Mouse (Mus musculus) adrenal gland (tissue): Measurements from ENCODE around the gene Bmp7.

Experiments used
- intact Hi-C: fragments of 180-260 bp; cut with DNase I; formaldehyde crosslinking; loops from one replicate; pipeline ENCODE4 v1.15.1; 2025
- long read RNA-seq, 2 experiments: library from polyadenylated mRNA; unstranded; transcript quantifications; one replicate each; pipeline ENCODE4 v2.0.0; 2020; ENCODE audit warnings: borderline replicate concordance in 1 of 2; ENCODE audit not compliant: insufficient replicate concordance in 1 of 2

Gene Bmp7
- long read RNA-seq, experiment 1, transcript Bmp7-201 (7 exons, 3,670 nt) = major isoform, 20 of 32 reads
- long read RNA-seq, experiment 1, partial matches to known transcripts = 4 of 32 reads
- long read RNA-seq, experiment 1, other reads (novel, unspliced or antisense) = 8 of 32 reads
- long read RNA-seq, experiment 2, transcript Bmp7-201 (7 exons, 3,670 nt) = major isoform, 42 of 65 reads
- long read RNA-seq, experiment 2, partial matches to known transcripts = 5 of 65 reads
- long read RNA-seq, experiment 2, other reads (novel, unspliced or antisense) = 17 of 65 reads

DNA sequence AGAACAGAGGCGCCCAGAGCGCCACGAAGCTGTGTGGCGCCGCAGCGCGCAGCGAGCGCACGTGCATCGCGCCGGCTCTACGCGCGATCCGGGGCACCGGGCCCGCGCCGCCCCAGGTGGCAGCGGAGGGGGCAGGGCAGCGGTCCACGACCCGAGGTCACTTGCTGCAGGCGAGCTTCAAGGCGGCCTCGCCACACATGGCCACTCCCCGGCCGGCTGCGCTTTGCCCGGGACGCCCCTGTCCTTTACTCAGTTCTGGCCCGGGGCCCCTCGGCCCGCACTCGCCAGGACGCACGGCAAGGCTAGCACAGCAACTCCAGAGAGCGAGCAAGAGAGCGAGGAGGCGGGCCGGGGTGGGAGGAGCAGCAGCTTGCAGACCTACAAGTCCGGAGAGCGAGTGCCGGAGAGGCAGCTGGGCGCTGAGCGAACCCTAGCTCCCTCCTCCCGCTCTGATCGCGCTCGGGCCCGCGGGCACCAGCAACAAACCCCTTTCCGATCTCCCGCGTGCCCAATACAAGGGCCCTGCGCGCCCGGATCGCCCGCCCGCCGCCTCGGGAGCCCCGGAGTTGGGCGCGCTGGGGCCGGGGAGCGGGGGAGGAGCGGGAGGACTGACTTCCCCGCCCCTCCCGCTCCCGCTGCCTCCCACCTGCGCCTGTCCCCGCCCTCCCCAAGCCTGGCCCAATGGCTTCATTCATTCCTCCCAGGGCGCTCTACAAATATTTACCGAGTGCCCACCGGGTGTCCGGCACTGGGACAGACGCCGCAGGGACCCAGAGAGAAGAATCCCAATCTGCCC lies at the start of gene Bmp7:
Gene Bmp7, minus strand, starts transcription at position 319 of the 796 bp plus-strand sequence.
- intact Hi-C loops = loop anchor here (10.0 kb wide), 1 partner anchor 55 kb away; no protein-coding TSS in a partner anchor

DNA sequence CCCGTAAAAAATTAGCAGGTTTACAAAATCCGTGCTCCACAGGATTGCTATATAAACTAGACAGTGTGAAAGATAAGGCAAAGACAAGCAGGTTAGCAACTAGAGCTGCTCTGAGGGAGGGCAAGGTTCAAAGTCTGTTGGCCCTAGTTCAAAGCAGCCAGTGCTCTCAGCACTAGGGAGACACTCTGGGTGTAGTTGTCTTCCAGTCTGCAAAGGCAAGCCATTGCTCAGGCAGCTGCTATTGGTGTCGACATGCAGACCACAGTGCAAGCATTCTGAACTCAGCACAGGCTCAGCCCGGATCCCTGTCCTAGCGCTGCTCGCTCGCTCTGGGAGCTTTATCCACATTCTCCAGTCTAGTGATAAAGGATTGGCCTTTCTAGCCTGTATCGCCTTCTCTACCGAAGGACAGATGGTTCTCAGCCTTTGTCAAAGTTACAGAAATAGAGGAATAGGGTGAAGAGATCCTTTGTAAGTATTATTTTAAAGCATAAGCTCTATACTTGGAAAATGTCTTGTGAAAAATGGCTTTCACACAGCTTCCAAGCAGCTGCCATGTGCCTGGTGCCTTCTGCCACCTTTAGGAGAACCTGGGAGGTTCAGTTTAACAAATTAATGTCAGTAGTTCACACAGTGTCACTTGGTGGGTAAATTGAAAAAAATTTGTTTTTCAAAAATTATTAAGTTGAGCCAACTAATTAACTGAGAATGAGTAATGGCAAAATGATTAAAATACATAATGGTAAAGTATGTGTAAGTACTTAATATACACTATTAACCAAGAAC lies 42.8 kb upstream of the Bmp7 start:
- intact Hi-C loops = no loop called here

DNA sequence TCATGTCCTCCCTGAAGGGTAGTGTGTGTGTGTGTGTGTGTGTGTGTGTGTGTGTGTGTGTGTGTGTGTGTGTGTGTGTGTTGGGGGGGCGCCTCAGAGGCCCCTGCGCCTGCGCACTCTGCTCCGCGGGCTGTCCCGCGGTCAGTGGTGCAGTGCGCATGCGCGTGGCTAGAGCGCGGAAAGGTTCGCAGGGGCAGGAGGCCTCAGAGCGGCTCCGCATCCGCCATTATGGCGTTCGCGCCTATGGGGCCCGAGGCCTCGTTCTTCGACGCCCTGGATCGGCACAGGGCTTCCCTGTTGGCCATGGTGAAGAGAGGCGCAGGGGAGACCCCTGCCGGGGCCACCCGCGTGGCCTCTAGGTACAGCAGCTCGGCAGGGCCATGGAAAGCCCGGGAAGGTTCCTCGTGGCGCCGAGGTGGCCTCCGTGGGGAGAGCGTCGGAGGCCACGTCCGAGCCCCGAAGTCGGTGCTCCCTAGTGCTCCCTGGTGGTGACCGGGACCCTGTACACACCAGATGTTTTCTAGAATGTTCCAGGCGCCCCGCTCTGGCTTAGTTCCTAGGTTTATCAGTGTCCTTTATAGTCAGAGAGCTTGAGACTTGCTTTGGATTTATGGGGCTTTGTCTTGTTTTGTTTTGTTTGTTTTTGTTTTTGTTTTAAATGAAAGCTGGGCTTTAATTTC lies 39.7 kb upstream of the Bmp7 start:
- intact Hi-C loops = no loop called here

DNA sequence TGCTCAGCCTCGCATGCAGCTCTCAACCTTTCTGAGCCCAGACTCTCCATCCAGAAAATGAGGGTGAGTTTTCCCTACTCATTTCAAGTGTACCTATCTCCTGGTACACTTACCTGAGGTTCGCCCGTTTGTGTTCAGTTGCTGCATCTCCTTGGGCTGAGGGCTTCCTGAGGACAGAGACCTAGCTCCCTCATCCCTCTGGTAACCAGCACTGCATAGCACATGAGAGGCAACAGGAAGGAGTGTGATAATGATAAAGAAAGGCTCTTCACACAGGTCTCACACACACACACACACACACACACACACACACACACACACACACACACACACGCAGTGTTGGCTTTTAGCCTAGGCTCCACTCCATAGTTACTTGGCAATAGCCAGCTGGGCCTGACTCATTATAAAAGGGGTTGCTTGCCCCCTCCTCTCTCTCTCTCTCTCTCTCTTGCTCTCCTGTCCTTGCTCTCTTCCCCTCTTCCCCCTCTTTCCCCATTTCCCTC lies 38.1 kb upstream of the Bmp7 start:
- intact Hi-C loops = no loop called here

DNA sequence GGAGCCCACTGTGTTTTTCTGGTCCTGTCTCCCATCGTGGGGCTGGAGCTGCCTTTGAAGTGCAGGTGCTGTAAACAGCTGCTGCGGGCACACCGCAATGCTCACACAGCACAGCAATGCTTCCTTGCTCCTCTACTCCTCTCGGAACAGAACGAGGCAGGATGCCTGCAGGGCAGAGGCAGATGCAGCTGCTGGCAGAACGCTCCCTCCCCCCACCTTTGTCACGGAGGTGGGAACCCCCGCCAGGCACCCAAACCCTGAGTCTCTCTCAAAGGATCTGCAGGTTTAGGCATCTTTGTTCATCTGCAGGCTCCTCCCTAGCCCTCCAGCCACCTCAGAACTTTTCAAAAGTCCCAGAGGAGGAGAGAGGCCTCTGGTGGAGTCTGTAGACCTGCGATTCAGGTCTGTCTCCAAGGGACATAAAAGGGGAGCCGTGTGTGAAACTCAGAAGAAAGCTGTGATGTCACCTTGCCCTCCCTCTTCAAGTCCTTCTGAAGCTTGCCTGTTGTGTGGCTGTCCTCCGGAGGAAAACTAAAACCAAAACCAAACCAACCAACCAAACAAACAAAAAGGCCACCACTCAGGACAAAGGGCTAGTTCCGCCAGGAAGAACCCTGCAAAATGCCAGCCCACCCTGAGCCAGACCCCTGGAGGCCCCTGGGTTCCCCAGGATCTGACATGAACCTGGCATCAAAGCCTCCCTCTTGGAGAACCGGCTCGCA lies 37.4 kb upstream of the Bmp7 start, which contains the start of gene Spo11:
Gene Spo11, plus strand, starts transcription at position 292 of the 722 bp plus-strand sequence.
- intact Hi-C loops = no loop called here

DNA sequence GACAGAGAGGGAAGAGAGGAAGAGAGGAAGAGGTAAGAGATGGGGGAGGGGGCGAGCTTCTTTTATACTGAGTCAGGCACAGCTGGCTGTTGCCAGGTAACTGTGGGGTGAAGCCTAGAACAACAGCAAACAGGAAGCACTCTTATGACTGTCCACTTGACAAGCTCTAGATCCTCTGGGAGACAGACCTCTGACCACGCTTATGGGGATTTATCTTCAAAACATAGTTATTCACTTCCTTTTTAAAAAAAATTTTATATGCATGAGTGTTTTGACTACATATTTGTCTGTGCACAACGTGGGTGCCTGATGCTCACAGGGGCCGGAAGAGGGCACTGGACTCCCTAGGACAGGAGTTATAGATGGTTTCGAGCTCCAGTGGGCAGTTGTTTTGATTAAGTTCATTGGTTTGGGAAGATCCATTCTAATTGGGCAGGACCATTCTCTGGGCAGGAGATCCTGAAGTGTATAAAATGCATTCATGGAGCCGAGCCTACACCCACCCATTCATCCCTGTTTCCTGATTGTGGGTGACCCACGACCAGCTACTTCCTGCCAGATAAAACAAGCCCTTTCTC lies 36.6 kb upstream of the Bmp7 start:
- intact Hi-C loops = no loop called here

DNA sequence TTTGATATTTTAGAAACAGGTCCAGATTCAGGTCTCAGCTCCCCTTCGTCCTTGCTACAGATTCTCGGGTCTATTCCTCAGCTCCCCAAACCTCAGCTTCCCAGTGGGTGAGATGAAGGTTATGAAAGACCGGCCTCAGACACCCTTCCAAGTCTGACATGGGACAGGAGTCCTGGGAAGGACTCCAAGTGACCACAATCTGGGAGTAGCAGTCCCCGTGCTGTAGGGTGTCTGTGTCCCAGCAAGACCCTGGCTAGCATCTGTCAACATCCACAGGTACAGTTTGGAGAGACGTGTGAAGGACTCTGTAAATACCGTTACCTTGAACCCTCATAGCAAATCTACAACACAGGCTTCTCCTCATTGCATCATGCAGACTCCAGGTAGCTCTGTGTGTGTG lies 35.0 kb upstream of the Bmp7 start:
- intact Hi-C loops = no loop called here

DNA sequence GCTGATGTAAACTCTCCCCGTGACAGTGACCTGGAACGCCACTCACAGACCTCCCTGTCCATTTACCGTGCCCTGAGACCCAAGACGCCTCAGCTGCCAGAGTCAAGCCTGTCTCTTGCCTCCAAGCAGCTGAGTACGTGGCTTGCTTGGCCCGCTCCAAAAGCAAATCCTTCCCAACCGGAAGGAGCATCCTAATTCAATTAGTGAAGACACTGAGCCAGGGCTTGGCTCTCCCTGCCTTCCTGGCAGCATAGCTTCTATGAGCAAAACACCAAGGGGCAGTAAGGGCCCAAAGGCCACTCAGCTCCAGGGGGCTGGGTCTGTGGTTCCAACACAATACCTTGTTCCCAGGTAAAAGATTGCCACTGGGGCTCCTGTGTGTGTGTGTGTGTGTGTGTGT lies 34.6 kb upstream of the Bmp7 start:
- intact Hi-C loops = no loop called here

DNA sequence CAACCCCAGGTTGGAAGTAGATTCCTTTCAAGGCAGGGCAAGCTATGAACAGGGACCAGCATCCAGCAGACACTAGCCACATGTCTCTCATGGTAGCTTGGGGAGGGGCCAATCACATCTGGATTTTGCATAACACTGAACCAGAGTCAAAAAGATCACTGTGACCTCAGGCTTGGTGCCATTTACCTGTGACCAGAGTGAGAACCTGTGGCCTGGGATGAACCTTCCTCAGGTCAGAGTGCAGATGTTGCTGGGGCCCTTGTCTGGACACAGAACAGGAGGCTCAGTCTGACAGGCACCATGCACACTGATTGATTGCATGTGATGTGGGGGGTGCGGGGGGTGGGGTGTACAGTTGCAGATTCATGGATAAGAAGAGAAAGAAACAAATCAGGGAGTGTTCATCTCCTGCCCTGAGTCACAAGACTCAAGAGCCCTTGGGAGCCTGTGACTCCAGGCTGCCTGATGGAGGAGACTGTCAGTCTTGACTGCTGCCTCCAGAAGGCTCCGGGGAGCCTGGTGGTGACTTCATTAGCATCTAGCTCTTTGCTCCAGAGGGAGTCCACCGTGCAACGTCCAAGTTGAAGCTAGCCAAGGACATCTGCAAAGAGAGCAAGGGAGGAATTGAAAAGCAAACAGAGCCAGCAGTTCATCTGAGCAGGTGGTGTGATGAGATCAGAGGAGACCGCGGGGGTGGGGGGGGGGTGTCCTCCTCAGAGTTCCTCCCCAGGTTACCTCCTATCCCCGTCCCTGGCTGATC lies 33.9 kb upstream of the Bmp7 start:
- intact Hi-C loops = no loop called here

DNA sequence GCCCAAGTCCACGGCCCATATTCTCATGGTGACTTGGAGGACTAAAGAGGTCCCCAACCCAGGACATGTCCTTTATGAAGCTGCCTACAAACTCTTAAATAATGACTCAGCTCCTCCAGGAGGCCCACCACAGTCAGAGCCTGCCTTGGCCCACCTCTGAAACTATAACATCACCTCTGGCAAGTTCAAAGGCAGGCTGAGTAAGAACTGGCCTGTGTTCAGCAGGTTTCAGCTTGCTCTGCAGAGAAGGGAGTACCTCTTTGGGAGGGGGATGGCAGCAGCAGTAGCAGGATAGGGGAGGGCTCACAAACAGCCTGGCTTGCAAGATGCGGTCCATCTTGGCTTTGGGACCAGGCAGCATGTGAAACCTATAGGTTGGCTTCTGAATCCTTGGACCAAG lies 31.7 kb upstream of the Bmp7 start:
- intact Hi-C loops = no loop called here

DNA sequence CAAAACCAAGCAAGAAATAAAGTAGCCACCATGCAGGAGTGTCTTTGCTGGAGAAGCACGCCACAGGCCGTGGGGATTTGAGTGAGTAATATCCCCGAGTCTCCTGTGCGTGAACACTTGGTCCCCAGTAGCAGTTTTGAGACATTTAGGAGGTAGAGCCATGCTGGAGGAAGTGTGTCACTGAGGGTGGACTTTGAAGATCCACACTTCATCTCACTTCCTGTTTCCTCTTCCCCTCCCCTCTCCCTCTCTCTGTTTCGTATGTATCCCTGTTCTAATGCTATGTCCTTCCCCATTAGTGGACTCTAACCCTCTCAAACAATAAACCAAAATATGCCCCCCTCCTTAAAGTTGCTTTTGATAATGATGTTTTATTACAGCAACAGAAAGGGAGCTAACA lies 26.4 kb upstream of the Bmp7 start:
- intact Hi-C loops = no loop called here

DNA sequence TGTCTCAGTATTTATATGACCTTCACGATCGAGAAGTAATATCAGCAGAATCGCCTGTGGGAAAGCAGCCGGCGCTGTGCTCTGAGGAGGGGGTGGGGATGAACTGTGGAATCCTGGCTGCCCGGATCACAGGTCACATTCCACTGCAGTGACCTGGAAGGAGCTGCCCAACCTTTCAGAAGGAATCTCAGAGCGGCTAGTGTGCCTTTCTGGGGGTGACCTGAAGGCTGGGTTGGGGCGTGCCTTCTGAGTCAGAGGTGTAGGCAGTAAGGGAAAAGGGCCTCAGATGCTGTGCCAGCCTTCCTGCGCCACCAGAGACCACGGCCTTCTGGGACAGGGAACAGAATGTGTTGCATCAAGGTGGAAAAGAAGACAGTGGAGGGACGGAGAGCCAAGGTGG lies 25.1 kb upstream of the Bmp7 start:
- intact Hi-C loops = no loop called here

DNA sequence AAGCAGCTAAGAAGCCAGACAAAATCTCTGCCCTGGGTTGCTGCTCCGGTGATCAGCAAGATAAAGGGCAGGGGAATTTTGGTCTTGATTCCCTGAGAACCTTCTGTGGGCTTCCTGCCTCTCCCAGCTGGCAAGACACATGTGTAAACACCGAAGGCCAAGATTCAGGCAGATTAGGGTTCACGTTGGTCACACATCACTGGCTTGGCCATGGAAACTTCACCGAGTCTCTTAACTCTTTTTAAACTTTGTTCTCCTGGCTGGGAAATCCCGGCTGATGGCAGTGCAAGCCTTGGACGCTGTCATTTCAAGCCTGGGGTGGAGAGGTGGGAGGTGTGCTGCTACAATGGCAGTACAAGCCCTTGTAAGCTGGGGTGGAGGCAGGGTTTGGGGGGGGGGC lies 21.1 kb upstream of the Bmp7 start:
- intact Hi-C loops = no loop called here

DNA sequence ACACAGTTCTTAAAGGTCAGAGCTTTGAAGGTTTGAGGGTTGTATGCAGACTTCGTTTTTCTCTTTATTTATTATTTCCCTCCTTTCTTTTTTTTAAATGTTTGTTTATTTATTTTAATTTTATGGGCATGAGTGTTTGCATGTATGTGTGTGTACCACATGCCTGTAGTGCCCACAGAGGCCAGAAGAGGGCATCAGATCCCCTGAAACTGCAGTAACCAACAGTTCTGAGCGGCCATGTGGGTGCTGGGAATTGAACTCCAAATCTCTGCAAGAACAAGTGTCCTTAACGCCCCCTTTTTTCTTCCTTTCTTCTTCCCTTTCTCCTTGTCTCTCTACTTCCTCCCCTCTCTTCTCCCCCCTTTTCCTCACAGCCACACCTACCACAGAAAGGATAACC lies 20.2 kb upstream of the Bmp7 start:
- intact Hi-C loops = no loop called here

DNA sequence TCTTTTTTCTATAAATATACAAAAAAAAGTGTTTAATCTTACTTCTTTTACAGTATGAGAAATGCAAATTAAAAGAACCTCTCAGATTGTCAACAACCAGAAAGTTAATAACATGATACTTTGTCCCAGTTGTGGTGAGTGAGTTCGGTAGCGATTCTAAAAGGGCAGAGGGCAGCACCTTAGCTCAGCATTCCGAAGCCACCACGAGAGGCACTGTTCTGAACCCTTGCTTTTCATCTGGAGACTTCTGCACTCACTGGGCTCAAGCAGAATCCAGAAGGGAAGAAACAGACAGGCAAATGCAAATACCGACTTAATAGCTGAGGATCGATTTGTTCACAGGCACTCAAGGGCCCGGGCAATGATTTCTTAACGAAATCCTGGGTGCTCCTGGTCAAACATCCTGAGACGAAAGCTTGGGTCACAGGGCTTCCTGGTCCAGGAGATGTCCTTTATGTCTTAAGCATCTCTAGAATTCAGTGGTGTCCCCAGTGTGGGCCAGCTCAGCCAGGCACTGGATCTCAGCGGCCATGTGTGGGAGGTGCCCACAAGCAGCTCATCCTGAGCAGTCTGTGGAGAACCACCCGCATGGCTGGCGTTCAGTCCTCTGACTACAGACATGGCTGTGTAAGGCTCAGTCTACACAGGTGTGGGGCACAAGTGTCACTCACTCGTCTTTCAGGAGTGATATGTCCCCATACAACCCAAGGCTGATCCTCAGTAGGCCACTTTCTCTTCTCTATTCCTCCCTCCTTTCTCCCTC lies 19.1 kb upstream of the Bmp7 start:
- intact Hi-C loops = no loop called here

DNA sequence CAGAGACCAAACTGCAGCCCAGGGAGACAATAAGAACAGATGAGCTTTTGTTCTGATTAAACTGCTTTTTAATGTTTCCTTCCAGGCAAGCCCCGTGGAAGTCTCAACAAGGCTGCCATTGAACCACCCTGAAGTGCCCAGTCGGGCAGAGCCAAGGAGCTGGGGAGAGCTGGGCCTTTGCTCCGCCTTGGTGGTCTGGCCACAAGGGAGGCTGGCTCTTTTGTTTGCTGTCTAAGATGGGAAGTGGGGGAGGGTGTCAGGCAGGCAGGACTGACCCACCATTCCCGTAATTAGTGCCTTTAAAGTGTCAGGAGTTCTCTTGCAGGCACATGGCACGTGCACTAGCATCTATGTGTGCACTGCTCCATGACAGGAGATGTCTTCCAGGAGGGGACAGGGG lies 18.5 kb upstream of the Bmp7 start:
- intact Hi-C loops = no loop called here

DNA sequence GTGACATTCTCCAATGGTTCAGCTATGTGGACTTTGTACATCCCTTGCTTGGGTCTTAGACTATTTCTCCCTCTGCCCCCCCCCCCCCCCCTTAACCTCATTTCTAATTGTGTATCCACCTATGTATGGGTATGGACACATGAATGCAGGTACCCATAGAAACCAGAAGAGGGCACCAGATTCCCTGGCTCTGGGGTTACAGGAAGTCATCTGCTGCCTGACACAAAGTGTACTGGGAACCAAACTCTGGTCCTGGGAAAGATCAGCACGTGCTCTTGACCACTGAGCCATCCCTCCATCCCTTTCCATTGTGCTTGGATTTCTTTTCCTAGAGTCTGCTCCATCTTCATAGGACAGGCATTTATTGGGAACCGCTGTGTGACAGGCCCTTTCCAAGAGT lies 11.9 kb upstream of the Bmp7 start:
- intact Hi-C loops = loop anchor here (2.0 kb wide), 1 partner anchor 121 kb away; no protein-coding TSS in a partner anchor

DNA sequence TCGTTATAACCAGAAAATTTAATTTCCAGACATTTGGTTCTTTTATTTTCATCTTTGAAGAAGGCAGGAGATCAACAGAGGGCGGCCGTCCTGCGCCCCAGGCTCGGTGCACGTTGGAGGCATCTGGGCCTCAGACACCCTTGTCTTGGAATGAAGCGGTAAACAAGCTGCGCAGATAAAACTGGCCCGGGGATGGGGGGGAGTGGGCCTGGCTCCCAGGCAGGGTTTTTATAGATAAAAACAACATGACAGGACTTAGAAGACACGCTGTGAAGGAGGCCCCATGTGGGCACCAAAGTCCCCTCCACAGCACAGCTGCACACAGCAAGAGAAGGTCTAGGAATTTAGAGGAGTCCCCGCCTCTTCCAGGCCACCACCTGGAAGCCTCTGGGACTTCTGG lies 10.6 kb upstream of the Bmp7 start:
- intact Hi-C loops = loop anchor here (2.0 kb wide), 1 partner anchor 120 kb away; no protein-coding TSS in a partner anchor
